Mouse (Mus musculus): ENCODE measurements around the gene Med21. TPM values are rescaled to one million over a fixed set of nuclear protein-coding genes. Genes with fewer than 3 reads are reported as not detected.
A peak's percentile ranks its signal among the peaks of the same experiment; 100 is the strongest.

Gene Med21
- total and polyA plus RNA-seq, 3 experiments: 42.4 to 124 (median 56.0) TPM

DNA sequence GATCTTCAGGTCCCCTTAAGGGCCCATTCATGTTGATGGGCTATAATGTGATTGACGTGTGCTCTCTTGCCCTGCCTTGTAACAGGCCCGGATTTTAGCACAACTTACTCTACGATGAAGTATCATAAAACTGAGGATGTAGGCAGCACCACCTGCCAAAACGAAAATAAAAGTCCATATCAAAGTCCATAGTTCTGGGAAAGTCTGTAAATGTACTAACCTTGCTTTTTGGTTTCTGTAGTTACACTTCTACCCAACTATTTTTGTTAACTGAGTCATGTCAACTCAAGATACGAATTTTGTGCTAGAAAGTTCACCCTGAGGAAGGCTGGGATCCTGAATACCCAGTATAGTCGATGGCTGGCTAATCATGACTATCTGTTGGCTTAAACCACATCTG is 1.4 kb upstream of the Med21 start:
- no peak for TF ChIP-seq MXI1 (IDR thresholded peaks at IDR 0.05; ENCODE audit: low read depth, low read length)
- no peak for TF ChIP-seq CTCF (conservative IDR thresholded peaks at IDR 0.05 in 1 of 2, IDR thresholded peaks at IDR 0.05 in 1 of 2; ENCODE audit: low read depth in 2 of 2, low read length in 2 of 2)
- no peak for TF ChIP-seq E2F4 (IDR thresholded peaks at IDR 0.05; ENCODE audit: insufficient replicate concordance, low read depth, low read length)
- in situ Hi-C loops (cut with MboI; ENCODE audit: low pct_ligation_motif_present, low pct_unique_long_range_greater_than_20kb, low sequenced_read_pairs): loop anchor here (10.0 kb wide), 1 partner anchor 236 kb away; no protein-coding TSS in a partner anchor
- Histone ChIP-seq H3K9ac (ENCODE audit: insufficient read depth, low read depth) (no peak overlapping the region), H3K27me3 (replicated peaks) (no peaks in the 10 kb centered on the region), H3K4me2 (ENCODE audit: insufficient read depth, low read depth, poor library complexity, severe bottlenecking) (no peak overlapping the region), H3K27ac (ENCODE audit: insufficient read depth, low read depth) (no peak overlapping the region), H3K4me1 (ENCODE audit: control insufficient read depth in 1 of 2, insufficient read depth in 2 of 2) (peaks cover 5 to 38% of the 10 kb centered on the region in 2 experiments), H3K9me3 (replicated peaks; ENCODE audit: low read length) (no peaks in the 10 kb centered on the region), H3K4me3 (replicated peaks in 1 of 3; ENCODE audit: low read depth in 2 of 3, low read length in 2 of 3, poor library complexity in 1 of 3) (no peak overlapping the region), H3K36me3 (replicated peaks in 1 of 2; ENCODE audit: control insufficient read depth in 1 of 2, insufficient read depth in 1 of 2, low read length in 1 of 2) (no peaks in the 10 kb centered on the region), H3K79me2 (replicated peaks; ENCODE audit: control insufficient read depth, extremely low read depth, insufficient read depth, poor library complexity, severe bottlenecking) (peaks cover 8% of the 10 kb centered on the region)
- DNase-seq (ENCODE audit: extremely low read depth): no peak
- dilution Hi-C loops (cut with MboI; ENCODE audit: extremely low pct_ligation_motif_present, extremely low pct_unique_long_range_greater_than_20kb, low sequenced_read_pairs): no loop called here

DNA sequence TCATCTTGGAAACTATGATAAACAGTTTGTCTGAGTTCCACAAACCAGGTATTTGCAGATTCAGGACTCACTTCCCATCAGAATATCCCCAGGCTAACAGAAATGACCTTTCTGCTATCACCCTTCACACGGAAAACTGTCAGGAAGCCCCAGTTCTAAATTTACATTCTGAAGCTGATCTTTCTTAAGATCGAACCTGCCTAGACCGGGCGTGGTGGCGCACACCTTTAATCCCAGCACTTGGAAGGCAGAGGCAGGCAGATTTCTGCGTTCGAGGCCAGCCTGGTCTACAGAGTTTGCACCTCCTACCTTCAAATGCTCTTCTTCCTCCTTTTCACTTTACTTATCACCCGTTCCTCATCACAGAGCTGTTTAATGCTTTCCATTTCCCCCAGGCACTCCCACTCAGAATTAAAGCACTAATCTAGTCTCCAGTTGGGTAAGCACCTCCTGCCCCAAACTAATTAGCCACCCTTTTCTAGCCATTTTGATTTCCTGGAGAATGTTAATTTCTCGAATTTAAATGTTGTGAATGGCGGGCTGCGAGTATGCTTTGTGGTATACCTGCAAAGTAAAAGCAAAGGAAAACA is 631 bp upstream of the Med21 start:
- peaks cover 9% of the 10 kb centered on the region for H3K79me2 ChIP-seq (replicated peaks; ENCODE audit: control insufficient read depth, extremely low read depth, insufficient read depth, poor library complexity, severe bottlenecking)
- DNase-seq (ENCODE audit: extremely low read depth): no peak

DNA sequence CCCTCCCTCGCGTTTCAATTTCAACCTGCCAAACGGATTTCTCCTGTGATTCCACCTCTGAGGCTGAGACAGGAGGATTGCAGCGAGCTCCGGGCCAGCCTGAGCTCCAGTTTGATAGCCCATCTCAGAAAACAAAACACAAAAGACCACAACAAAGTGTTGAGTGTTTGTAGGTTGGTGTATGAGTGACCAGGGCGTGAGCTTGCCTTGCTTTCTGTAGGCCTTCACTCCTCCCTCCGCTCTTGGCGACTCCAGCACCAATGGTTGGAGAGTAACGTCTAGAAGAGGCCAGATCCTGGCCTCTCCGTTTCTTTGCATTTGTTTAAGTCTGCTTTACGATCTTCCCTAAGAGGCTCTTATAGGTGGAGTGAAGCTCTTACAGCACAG is 830 bp downstream of the Med21 start:
- peaks cover 14% of the 10 kb centered on the region for H3K79me2 ChIP-seq (replicated peaks; ENCODE audit: control insufficient read depth, extremely low read depth, insufficient read depth, poor library complexity, severe bottlenecking)
- peak overlapping the region; percentile 87 for H3K9ac ChIP-seq (ENCODE audit: insufficient read depth, low read depth)
- TF ChIP-seq NELFE (IDR thresholded peaks at IDR 0.05; ENCODE audit: low read depth, low read length) (no peak), ETS1 (conservative IDR thresholded peaks at IDR 0.05; ENCODE audit: low read depth, low read length) (no peak)
- H3K4me1 ChIP-seq (ENCODE audit: control insufficient read depth in 1 of 2, insufficient read depth in 2 of 2): peaks cover 5 to 38% of the 10 kb centered on the region in 2 experiments
- H3K4me3 ChIP-seq (replicated peaks in 1 of 3; ENCODE audit: low read depth in 2 of 3, low read length in 2 of 3, poor library complexity in 1 of 3): peak overlapping the region; percentile 80 to 95 (median 91)
- no peaks in the 10 kb centered on the region for H3K36me3 ChIP-seq (replicated peaks in 1 of 2; ENCODE audit: control insufficient read depth in 1 of 2, insufficient read depth in 1 of 2, low read length in 1 of 2)
- no peaks in the 10 kb centered on the region for H3K27me3 ChIP-seq (replicated peaks)
- dilution Hi-C loops (cut with MboI; ENCODE audit: extremely low pct_ligation_motif_present, extremely low pct_unique_long_range_greater_than_20kb, low sequenced_read_pairs) (no loop called here), in situ Hi-C loops (cut with MboI; ENCODE audit: low pct_ligation_motif_present, low pct_unique_long_range_greater_than_20kb, low sequenced_read_pairs) (loop anchor here (10.0 kb wide), 1 partner anchor 238 kb away; no protein-coding TSS in a partner anchor)
- H3K27ac ChIP-seq (ENCODE audit: insufficient read depth, low read depth): no peak overlapping the region
- DNase-seq (ENCODE audit: extremely low read depth): peak; percentile 29
- H3K9me3 ChIP-seq (replicated peaks; ENCODE audit: low read length): no peaks in the 10 kb centered on the region
- peak overlapping the region; percentile 69 for H3K4me2 ChIP-seq (ENCODE audit: insufficient read depth, low read depth, poor library complexity, severe bottlenecking)

More for the DNA sequence above, 631 bp upstream of the Med21 start:
- TF ChIP-seq POLR2A (IDR thresholded peaks at IDR 0.05; ENCODE audit: low read depth, low read length) (no peak), RCOR1 (conservative IDR thresholded peaks at IDR 0.05; ENCODE audit: low read depth, low read length) (no peak), KAT2A (IDR thresholded peaks at IDR 0.05; ENCODE audit: insufficient replicate concordance, low read length) (no peak), USF1 (IDR thresholded peaks at IDR 0.05; ENCODE audit: low read depth, low read length) (no peak), ZKSCAN1 (IDR thresholded peaks at IDR 0.05; ENCODE audit: borderline replicate concordance, low read depth, low read length) (no peak), NELFE (IDR thresholded peaks at IDR 0.05; ENCODE audit: low read depth, low read length) (no peak), JUND (conservative IDR thresholded peaks at IDR 0.05; ENCODE audit: low read depth, low read length) (no peak), MAZ (IDR thresholded peaks at IDR 0.05; ENCODE audit: low read depth, low read length) (no peak), SMC3 (IDR thresholded peaks at IDR 0.05; ENCODE audit: low read depth, low read length) (no peak), RAD21 (IDR thresholded peaks at IDR 0.05; ENCODE audit: low read depth, low read length) (no peak), TCF12 (IDR thresholded peaks at IDR 0.05; ENCODE audit: low read depth, low read length) (no peak), MYC (IDR thresholded peaks at IDR 0.05; ENCODE audit: low read depth, low read length) (no peak), HCFC1 (IDR thresholded peaks at IDR 0.05; ENCODE audit: low read depth, low read length) (no peak), IRF4 (IDR thresholded peaks at IDR 0.05; ENCODE audit: low read depth, low read length) (no peak), GABPA (IDR thresholded peaks at IDR 0.05; ENCODE audit: insufficient replicate concordance, low read depth, low read length) (no peak), ELF1 (IDR thresholded peaks at IDR 0.05; ENCODE audit: low read depth, low read length) (no peak), EP300 (IDR thresholded peaks at IDR 0.05; ENCODE audit: low read length) (no peak)
- no peak overlapping the region for H3K27ac ChIP-seq (ENCODE audit: insufficient read depth, low read depth)
- peak overlapping the region; percentile 54 for H3K9ac ChIP-seq (ENCODE audit: insufficient read depth, low read depth)
- H3K4me3 ChIP-seq (replicated peaks in 1 of 3; ENCODE audit: low read depth in 2 of 3, low read length in 2 of 3, poor library complexity in 1 of 3): peak overlapping the region; percentile 57 to 91 (median 59)
- H3K27me3 ChIP-seq (replicated peaks): no peaks in the 10 kb centered on the region
- H3K4me2 ChIP-seq (ENCODE audit: insufficient read depth, low read depth, poor library complexity, severe bottlenecking): peak overlapping the region; percentile 57
- H3K4me1 ChIP-seq (ENCODE audit: control insufficient read depth in 1 of 2, insufficient read depth in 2 of 2): peaks cover 5 to 38% of the 10 kb centered on the region in 2 experiments
- dilution Hi-C loops (cut with MboI; ENCODE audit: extremely low pct_ligation_motif_present, extremely low pct_unique_long_range_greater_than_20kb, low sequenced_read_pairs) (no loop called here), in situ Hi-C loops (cut with MboI; ENCODE audit: low pct_ligation_motif_present, low pct_unique_long_range_greater_than_20kb, low sequenced_read_pairs) (loop anchor here (10.0 kb wide), 1 partner anchor 237 kb away; no protein-coding TSS in a partner anchor)
- no peaks in the 10 kb centered on the region for H3K9me3 ChIP-seq (replicated peaks; ENCODE audit: low read length)
- H3K36me3 ChIP-seq (replicated peaks in 1 of 2; ENCODE audit: control insufficient read depth in 1 of 2, insufficient read depth in 1 of 2, low read length in 1 of 2): no peaks in the 10 kb centered on the region

Data from CH12.LX (cell line).